Mouse (Mus musculus) kidney, embryonic 15.5 days (tissue): Measurements from ENCODE around the gene Snx20. TPM values are rescaled to one million over a fixed set of nuclear protein-coding genes. Genes with fewer than 3 reads are reported as not detected.

Source experiments
- ATAC-seq: fragments of 200-750 bp; cut with Nextera tagmentation; replicated peaks from 2 replicates; pipeline ENCODE4 v1.8.0; 2017; ENCODE audit warnings: moderate TSS enrichment; ENCODE audit not compliant: low FRiP score
- H3K27ac ChIP-seq: fragments of 300-500 bp; sonication (generic); 2 replicates; pipeline ENCODE4 v1.5.1; 2015; ENCODE audit warnings: mild to moderate bottlenecking, inconsistent platforms
- H3K27me3 ChIP-seq: fragments of 300-500 bp; sonication (generic); 2 replicates; pipeline ENCODE4 v1.6.1; 2015; ENCODE audit warnings: inconsistent platforms
- H3K36me3 ChIP-seq: fragments of 300-500 bp; sonication (generic); 2 replicates; pipeline ENCODE4 v1.6.1; 2015; ENCODE audit warnings: inconsistent platforms
- H3K4me1 ChIP-seq: fragments of 300-500 bp; sonication (generic); 2 replicates; pipeline ENCODE4 v1.6.1; 2015; ENCODE audit warnings: inconsistent platforms
- H3K4me2 ChIP-seq: fragments of 300-500 bp; sonication (generic); 2 replicates; pipeline ENCODE4 v1.6.1; 2015; ENCODE audit warnings: moderate library complexity, mild to moderate bottlenecking, inconsistent platforms
- H3K4me3 ChIP-seq: fragments of 300-500 bp; sonication (generic); replicated peaks from 2 replicates; pipeline ENCODE4 v1.5.1; 2015; ENCODE audit warnings: mild to moderate bottlenecking, inconsistent platforms
- H3K9ac ChIP-seq: fragments of 300-500 bp; sonication (generic); 2 replicates; pipeline ENCODE4 v1.6.1; 2015; ENCODE audit warnings: mild to moderate bottlenecking, inconsistent platforms
- H3K9me3 ChIP-seq: fragments of 300-500 bp; sonication (generic); replicated peaks from 2 replicates; pipeline ENCODE4 v1.6.1; 2016; ENCODE audit warnings: inconsistent platforms
- WGBS: fragments of 180-500 bp; shearing (Covaris S2); methylation state at CpG from one replicate; pipeline ENCODE4 v1.1.7; 2015; ENCODE audit warnings: mixed read lengths; 5-methylcytosine and 5-hydroxymethylcytosine counted together
- polyA plus RNA-seq: library from polyadenylated mRNA; unstranded; fragments of >200 nt; fragmentation: Nextera tagmentation; extraction: Ambion mirVana; gene quantifications from 2 replicates; pipeline ENCODE4 v1.2.1, GENCODE M21; 2015

Snx20 gene
- polyA plus RNA-seq, 1 experiment from 2014 or later, result 2.3 TPM

DNA sequence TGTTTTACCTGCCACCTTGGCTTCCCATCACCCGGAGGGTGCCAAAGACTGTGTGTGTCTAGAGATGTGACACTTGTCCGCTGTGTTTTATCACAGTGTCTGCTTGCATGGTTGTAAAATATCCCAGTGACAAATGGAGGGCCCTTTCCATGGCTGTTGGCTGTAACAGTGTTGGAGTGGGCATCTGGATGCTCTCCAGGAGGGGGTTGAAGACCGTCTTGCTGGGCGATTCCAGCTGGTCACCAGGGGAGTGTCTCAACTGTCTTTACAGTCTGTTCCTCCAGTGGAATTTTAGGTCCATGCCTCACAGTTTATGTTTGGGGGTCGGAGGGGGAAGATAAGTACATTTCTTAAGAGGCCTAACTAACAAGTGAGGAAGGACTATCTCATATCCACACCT is 15.0 kb downstream of the Snx20 start:
- no peak overlapping the region for H3K4me3 ChIP-seq
- H3K9me3 ChIP-seq, result no peaks in the 10 kb centered on the region
- no peaks in the 10 kb centered on the region for H3K36me3 ChIP-seq
- H3K27me3 ChIP-seq, result peaks cover 22% of the 10 kb centered on the region; the same call in 1 of the 2 replicates
- 34% methylated on average over 5 of the region's 5 CpGs for WGBS
- no peak for ATAC-seq
- no peak overlapping the region for H3K9ac ChIP-seq
- peaks cover 12% of the 10 kb centered on the region for H3K4me1 ChIP-seq
- H3K27ac ChIP-seq, result no peak overlapping the region
- no peak overlapping the region for H3K4me2 ChIP-seq

GRCm38 (mm10) chr8:88619513-88619912 is 16.4 kb downstream of the Snx20 start:
- H3K4me1 ChIP-seq, result peaks cover 12% of the 10 kb centered on the region
- no peak overlapping the region for H3K27ac ChIP-seq
- no peak overlapping the region for H3K9ac ChIP-seq
- no peak overlapping the region for H3K4me3 ChIP-seq
- WGBS, result 74% methylated on average over 3 of the region's 3 CpGs
- peaks cover 11% of the 10 kb centered on the region; the same call in 1 of the 2 replicates for H3K27me3 ChIP-seq
- ATAC-seq, result no peak
- H3K4me2 ChIP-seq, result no peak overlapping the region
- no peaks in the 10 kb centered on the region for H3K36me3 ChIP-seq
- no peaks in the 10 kb centered on the region for H3K9me3 ChIP-seq

DNA sequence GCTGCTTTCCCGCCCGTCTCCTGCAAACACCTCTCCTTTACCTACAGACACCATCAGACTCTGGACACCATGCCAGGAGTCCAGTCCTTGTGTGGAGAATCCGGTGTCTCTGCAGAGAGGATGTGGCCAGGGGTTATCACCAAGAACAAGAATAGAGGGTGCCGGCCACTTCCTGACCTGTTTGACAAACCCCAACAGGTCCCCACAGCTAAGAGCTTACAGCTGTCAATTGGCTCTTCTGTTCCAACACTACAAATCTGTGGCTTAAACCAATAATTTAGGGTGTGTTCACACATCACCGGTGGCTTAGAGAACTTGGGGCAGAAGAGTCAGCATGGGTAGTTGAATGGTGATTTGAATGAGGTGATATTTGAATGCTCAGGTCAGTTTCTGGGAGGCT is 17.3 kb downstream of the Snx20 start:
- H3K27ac ChIP-seq, result no peak overlapping the region
- 50% methylated on average over 5 of the region's 5 CpGs for WGBS
- H3K4me3 ChIP-seq, result no peak overlapping the region

GRCm38 (mm10) chr8:88614981-88615380 is 20.9 kb downstream of the Snx20 start:
- Histone ChIP-seq H3K4me3 (no peak overlapping the region), H3K27me3 (no peaks in the 10 kb centered on the region), H3K9me3 (no peaks in the 10 kb centered on the region), H3K27ac (no peak overlapping the region), H3K4me1 (peaks cover 10% of the 10 kb centered on the region), H3K36me3 (no peaks in the 10 kb centered on the region), H3K9ac (no peak overlapping the region), H3K4me2 (no peak overlapping the region)
- WGBS, result 59% methylated on average over 5 of the region's 5 CpGs
- no peak for ATAC-seq

More for the DNA sequence above, 17.3 kb downstream of the Snx20 start:
- Histone ChIP-seq H3K27me3 (peaks cover 11% of the 10 kb centered on the region; the same call in 1 of the 2 replicates), H3K36me3 (no peaks in the 10 kb centered on the region), H3K4me2 (no peak overlapping the region), H3K9me3 (no peaks in the 10 kb centered on the region), H3K4me1 (peaks cover 12% of the 10 kb centered on the region), H3K9ac (no peak overlapping the region)
- no peak for ATAC-seq

GRCm38 (mm10) chr8:88610271-88610670 is 25.7 kb downstream of the Snx20 start:
- no peak overlapping the region for H3K4me2 ChIP-seq
- no peaks in the 10 kb centered on the region for H3K9me3 ChIP-seq
- no peaks in the 10 kb centered on the region for H3K36me3 ChIP-seq
- ATAC-seq, result no peak
- H3K27me3 ChIP-seq, result no peaks in the 10 kb centered on the region
- no peak overlapping the region for H3K4me3 ChIP-seq
- 70% methylated on average over 6 of the region's 6 CpGs for WGBS
- H3K9ac ChIP-seq, result no peak overlapping the region
- no peak overlapping the region for H3K27ac ChIP-seq
- H3K4me1 ChIP-seq, result peaks cover 10% of the 10 kb centered on the region

GRCm38 (mm10) chr8:88609036-88609435 is 26.9 kb downstream of the Snx20 start:
- no peaks in the 10 kb centered on the region for H3K36me3 ChIP-seq
- no peak overlapping the region for H3K27ac ChIP-seq
- no peaks in the 10 kb centered on the region for H3K9me3 ChIP-seq
- H3K9ac ChIP-seq, result no peak overlapping the region
- H3K27me3 ChIP-seq, result no peaks in the 10 kb centered on the region
- ATAC-seq, result no peak
- H3K4me3 ChIP-seq, result no peak overlapping the region
- no peak overlapping the region for H3K4me2 ChIP-seq
- 77% methylated on average over 8 of the region's 8 CpGs for WGBS
- H3K4me1 ChIP-seq, result peaks cover 22% of the 10 kb centered on the region

DNA sequence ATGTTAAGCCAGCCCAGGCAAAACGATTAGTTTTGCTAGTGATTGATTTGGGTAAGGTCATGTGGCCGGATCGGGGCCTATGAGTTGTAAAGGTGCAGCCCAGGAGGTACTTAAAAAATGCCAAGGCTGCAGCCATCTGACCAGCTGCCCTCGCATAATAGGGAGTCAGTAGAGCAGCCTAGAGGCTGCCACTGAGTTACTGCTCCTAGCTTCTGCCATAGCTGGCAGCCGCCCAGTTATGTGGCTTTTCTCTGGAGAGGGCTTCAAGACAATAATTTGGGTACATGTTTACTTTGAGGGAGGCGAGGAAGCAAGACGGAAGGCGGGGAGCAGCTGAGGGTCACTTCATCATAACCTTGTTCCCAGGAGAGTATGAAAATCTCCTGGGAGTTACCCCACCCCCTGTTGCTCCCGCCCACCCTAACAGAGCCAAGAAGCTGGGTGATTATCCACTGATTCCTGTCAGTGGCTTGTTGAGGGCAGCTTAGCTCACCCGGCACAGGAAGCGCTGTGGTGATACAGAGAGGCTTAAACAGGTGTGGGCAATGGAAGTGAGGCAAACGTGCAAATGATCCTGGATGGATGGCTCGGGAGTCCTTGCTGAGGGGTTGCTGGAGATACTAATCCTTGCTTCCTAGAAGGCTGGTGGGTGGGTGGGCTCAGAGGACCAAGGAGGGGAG is 30.4 kb downstream of the Snx20 start:
- H3K4me2 ChIP-seq, result no peak overlapping the region
- no peaks in the 10 kb centered on the region for H3K27me3 ChIP-seq
- H3K4me3 ChIP-seq, result no peak overlapping the region
- H3K27ac ChIP-seq, result peak overlapping the region; percentile 78; the same call in 1 of the 2 replicates
- ATAC-seq, result no peak; the same call in 1 of the 2 replicates
- 40% methylated on average over 13 of the region's 13 CpGs for WGBS
- 0 out of 2 replicates have a peak, but pooled peaks cover 5% of the 10 kb centered on the region for H3K9me3 ChIP-seq
- H3K36me3 ChIP-seq, result no peaks in the 10 kb centered on the region
- H3K4me1 ChIP-seq, result peaks cover 31% of the 10 kb centered on the region
- H3K9ac ChIP-seq, result no peak overlapping the region

GRCm38 (mm10) chr8:88604065-88605038 is 31.6 kb downstream of the Snx20 start:
- WGBS, result 5% methylated on average over 20 of the region's 20 CpGs
- Histone ChIP-seq H3K27me3 (no peaks in the 10 kb centered on the region), H3K4me2 (peak overlapping the region; percentile 59), H3K9ac (no peak overlapping the region), H3K4me3 (peak overlapping the region; percentile 29), H3K9me3 (0 out of 2 replicates have a peak, but pooled peaks cover 5% of the 10 kb centered on the region), H3K36me3 (no peaks in the 10 kb centered on the region), H3K27ac (peak overlapping the region; percentile 84), H3K4me1 (peaks cover 31% of the 10 kb centered on the region)
- ATAC-seq, result peak; percentile 88

DNA sequence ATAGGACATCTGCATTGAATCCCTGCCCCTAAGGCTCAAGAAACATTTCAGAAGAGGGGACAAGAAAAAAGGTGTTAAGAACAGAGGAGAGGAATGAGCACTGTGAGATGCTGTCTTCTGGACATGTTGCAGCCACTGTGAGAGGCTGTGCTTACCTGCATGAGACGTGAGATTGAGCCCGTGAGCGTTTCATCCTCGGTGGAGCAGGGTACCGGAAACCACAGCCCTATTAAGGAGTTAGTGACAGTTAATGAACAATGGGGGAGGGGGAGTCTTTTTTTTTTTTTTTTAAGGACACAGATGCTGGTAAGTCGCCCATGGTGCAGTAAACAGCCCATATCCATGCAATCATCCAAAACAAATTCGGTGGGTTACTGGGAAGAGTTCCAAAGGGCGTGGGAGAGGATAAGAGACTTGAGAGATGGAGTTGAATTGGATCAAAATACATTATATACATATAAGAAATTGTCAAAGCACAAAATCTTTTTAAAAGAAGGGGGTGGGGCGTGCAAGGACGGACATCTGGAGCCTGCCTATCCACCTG is 32.4 kb downstream of the Snx20 start:
- 4% methylated on average over 10 of the region's 10 CpGs for WGBS
- H3K4me3 ChIP-seq, result peak overlapping the region; percentile 29
- H3K27me3 ChIP-seq, result no peaks in the 10 kb centered on the region
- peaks cover 34% of the 10 kb centered on the region for H3K4me1 ChIP-seq
- ATAC-seq, result peak; percentile 13; the same call in 1 of the 2 replicates
- peak overlapping the region; percentile 59 for H3K4me2 ChIP-seq
- no peaks in the 10 kb centered on the region for H3K36me3 ChIP-seq
- 0 out of 2 replicates have a peak, but pooled peaks cover 5% of the 10 kb centered on the region for H3K9me3 ChIP-seq
- H3K27ac ChIP-seq, result peak overlapping the region; percentile 84
- H3K9ac ChIP-seq, result no peak overlapping the region

DNA sequence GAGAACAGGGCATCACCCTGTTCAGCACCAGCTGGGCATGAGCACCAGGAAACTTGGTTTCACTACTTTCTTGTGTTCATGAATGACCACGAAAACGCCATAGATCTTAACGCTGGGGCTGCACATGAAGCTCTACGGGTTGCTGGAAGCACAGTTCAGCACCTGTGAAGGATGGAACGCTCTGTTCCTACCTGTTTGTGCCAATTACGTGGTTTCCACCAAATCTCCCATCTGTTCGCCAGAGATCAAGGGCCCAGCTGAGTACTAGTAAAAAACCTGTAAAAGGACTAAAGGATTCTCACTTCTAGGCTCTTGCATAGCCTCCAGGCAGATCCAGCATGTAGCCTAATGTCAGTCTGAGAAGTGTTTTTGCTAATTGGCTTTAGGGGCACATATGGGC is 36.4 kb downstream of the Snx20 start:
- Histone ChIP-seq H3K4me2 (no peak overlapping the region), H3K9ac (no peak overlapping the region), H3K4me1 (peaks cover 23% of the 10 kb centered on the region), H3K9me3 (0 out of 2 replicates have a peak, but pooled peaks cover 5% of the 10 kb centered on the region), H3K27ac (no peak overlapping the region), H3K36me3 (no peaks in the 10 kb centered on the region), H3K4me3 (no peak overlapping the region), H3K27me3 (no peaks in the 10 kb centered on the region)
- ATAC-seq, result no peak
- 85% methylated on average over 7 of the region's 7 CpGs for WGBS

DNA sequence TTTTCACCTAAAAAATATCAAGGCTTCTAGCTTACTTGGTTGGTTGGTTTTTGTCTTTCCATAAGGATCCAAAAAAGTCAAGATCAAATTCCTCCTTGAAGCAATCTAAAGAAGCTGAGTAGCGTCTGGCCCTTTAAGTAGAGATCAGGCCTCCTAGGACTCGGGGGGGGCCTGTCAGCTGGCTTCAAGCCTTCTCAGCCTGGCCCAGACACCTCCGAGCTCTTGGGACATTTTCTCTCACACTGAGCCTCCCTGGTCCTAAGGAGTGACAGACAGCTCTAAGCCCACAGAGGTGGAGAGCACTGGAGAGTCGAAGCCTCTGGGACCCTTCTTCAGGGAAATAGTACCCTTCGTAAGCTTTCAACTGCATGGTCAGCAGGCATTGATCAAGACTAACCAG is 37.4 kb downstream of the Snx20 start:
- H3K4me1 ChIP-seq, result peaks cover 14% of the 10 kb centered on the region
- no peak overlapping the region for H3K4me3 ChIP-seq
- H3K36me3 ChIP-seq, result peaks cover 4% of the 10 kb centered on the region; the same call in 1 of the 2 replicates
- ATAC-seq, result no peak
- 63% methylated on average over 5 of the region's 5 CpGs for WGBS
- H3K27me3 ChIP-seq, result no peaks in the 10 kb centered on the region
- 0 out of 2 replicates have a peak overlapping the region, but pooled peaks have one; percentile 13 for H3K27ac ChIP-seq
- H3K9ac ChIP-seq, result no peak overlapping the region
- H3K9me3 ChIP-seq, result 0 out of 2 replicates have a peak, but pooled peaks cover 5% of the 10 kb centered on the region
- no peak overlapping the region for H3K4me2 ChIP-seq
